Mouse (Mus musculus): ENCODE data around the gene Gm1604a. TPM values are rescaled to one million over a fixed set of nuclear protein-coding genes. Genes with fewer than 3 reads are reported as not detected.
"Not testable (repeated sequence)": the region's sequence is repeated elsewhere in the genome, so short reads cannot be mapped to it uniquely, and the experiment has no call there.

Gm1604a gene
- polyA plus RNA-seq, 1 experiment from 2014 or later = not detected

GRCm38 (mm10) chr17:6997778-6998490, 27.4 kb upstream of the Gm1604a start:
- not testable (repeated sequence) for H3K4me2 ChIP-seq (ENCODE audit: low read length); H3K36me3 ChIP-seq (ENCODE audit: control insufficient read depth, insufficient read depth, low read length); H3K9ac ChIP-seq (ENCODE audit: low read length); H3K9me3 ChIP-seq (ENCODE audit: control insufficient read depth, low read length); H3K4me3 ChIP-seq (ENCODE audit: control insufficient read depth in 1 of 2, insufficient read depth in 1 of 2, low read depth in 1 of 2, low read length in 2 of 2); H3K27me3 ChIP-seq (ENCODE audit: control insufficient read depth, insufficient read depth, low read length); ATAC-seq (ENCODE audit: insufficient number of reproducible peaks, insufficient read depth, low FRiP score, low read depth); H3K4me1 ChIP-seq (ENCODE audit: control insufficient read depth in 2 of 2, insufficient read depth in 2 of 2, low read length in 2 of 2); H3K27ac ChIP-seq (replicated peaks in 1 of 2; ENCODE audit: control insufficient read depth in 1 of 2, insufficient read depth in 1 of 2, low read depth in 2 of 2, low read length in 2 of 2)
- WGBS = no CpG with 5 or more reads among the region's 7 CpGs

DNA sequence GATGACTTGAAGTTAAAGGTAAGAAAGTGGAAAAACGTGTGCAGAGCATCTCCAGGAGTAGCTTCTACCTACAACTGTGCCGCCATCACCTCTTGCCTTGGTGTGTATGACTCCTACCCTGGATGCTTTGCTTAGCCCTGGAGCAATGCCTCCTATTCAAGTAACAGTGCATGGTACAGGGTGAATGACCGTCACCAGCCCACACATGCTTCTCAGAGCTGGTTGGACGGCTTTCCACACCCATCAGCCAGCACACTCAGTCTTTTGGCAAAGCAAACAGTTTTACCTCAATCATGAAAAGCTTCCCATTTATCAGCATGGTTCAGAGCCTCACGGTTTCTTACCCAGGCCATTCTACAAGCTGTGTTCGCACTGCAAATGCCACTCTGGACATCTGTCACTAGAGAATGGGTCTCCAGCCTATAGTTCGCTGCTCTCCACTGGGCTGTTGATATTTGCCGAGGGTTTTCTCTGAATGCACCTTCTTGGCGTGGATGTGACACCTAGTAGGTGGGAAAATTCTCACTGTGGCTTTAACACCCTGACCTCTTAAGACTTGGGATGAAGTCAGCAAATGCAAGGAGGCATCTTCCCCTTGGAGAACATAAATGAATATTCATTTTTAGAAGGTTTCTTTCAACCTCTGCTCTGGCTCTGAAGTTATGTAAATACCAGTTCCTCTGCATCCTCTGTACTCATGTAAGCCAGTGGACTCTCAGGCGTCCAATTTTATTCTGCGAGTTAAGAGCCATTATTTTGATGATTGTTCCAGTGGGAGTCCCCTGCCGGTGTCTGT, 23.4 kb upstream of the Gm1604a start:
- not testable (repeated sequence) for H3K9ac ChIP-seq (ENCODE audit: low read length); H3K9me3 ChIP-seq (ENCODE audit: control insufficient read depth, low read length); H3K4me2 ChIP-seq (ENCODE audit: low read length); H3K4me3 ChIP-seq (ENCODE audit: control insufficient read depth in 1 of 2, insufficient read depth in 1 of 2, low read depth in 1 of 2, low read length in 2 of 2); H3K36me3 ChIP-seq (ENCODE audit: control insufficient read depth, insufficient read depth, low read length); H3K27me3 ChIP-seq (ENCODE audit: control insufficient read depth, insufficient read depth, low read length); H3K27ac ChIP-seq (replicated peaks in 1 of 2; ENCODE audit: control insufficient read depth in 1 of 2, insufficient read depth in 1 of 2, low read depth in 2 of 2, low read length in 2 of 2); ATAC-seq (ENCODE audit: insufficient number of reproducible peaks, insufficient read depth, low FRiP score, low read depth); H3K4me1 ChIP-seq (ENCODE audit: control insufficient read depth in 2 of 2, insufficient read depth in 2 of 2, low read length in 2 of 2)
- WGBS = 73% methylated on average over 7 of the region's 12 CpGs

DNA sequence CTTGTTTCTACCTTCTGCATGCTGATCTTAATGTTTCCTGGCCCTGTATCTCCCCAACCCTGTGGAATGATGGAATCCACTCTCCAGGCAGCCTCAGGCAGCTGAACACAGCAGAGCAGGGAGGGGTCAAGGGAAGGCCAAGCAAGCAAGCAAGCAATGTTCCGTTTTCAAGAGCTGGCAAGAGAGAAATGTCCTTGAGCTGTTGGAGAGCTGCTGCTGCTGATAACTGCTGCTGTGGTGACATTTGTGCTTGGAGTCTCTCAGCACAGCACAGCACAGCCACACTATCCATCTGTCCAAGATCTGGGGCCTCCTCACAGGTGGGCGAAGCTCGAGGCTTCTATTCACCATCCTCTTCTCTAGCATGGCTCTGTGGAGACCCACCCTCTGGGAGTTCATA, 22.0 kb upstream of the Gm1604a start:
- H3K9ac ChIP-seq (ENCODE audit: low read length); H3K9me3 ChIP-seq (ENCODE audit: control insufficient read depth, low read length); H3K4me1 ChIP-seq (ENCODE audit: control insufficient read depth in 2 of 2, insufficient read depth in 2 of 2, low read length in 2 of 2); H3K27ac ChIP-seq (replicated peaks in 1 of 2; ENCODE audit: control insufficient read depth in 1 of 2, insufficient read depth in 1 of 2, low read depth in 2 of 2, low read length in 2 of 2); H3K36me3 ChIP-seq (ENCODE audit: control insufficient read depth, insufficient read depth, low read length); H3K4me2 ChIP-seq (ENCODE audit: low read length); H3K4me3 ChIP-seq (ENCODE audit: control insufficient read depth in 1 of 2, insufficient read depth in 1 of 2, low read depth in 1 of 2, low read length in 2 of 2); H3K27me3 ChIP-seq (ENCODE audit: control insufficient read depth, insufficient read depth, low read length): not testable (repeated sequence)
- WGBS = no CpG with 5 or more reads among the region's 3 CpGs
- ATAC-seq (ENCODE audit: insufficient number of reproducible peaks, insufficient read depth, low FRiP score, low read depth) = peak; percentile 62; the same call in 1 of the 2 replicates

DNA sequence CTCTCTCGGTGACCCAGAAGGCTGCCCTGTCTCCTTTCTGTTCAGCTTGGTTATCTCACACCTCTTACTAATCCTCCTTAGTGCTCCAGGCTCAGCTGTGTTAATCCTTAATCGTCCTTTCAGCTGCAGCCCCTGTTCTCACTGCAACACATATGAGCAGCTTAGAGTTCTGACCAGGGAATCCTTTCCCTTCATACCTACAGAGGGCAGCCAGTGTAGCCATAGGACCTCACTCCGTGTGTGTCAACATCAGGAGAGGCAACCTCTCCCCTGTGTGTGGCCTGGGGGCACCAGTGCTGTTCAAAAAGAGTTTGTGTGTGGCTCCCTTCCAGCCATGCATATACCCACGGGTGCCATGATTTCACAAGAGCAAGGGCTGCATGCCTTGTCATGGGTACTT, 19.7 kb upstream of the Gm1604a start:
- not testable (repeated sequence) for H3K9me3 ChIP-seq (ENCODE audit: control insufficient read depth, low read length); H3K36me3 ChIP-seq (ENCODE audit: control insufficient read depth, insufficient read depth, low read length); H3K9ac ChIP-seq (ENCODE audit: low read length); ATAC-seq (ENCODE audit: insufficient number of reproducible peaks, insufficient read depth, low FRiP score, low read depth); H3K27me3 ChIP-seq (ENCODE audit: control insufficient read depth, insufficient read depth, low read length); H3K27ac ChIP-seq (replicated peaks in 1 of 2; ENCODE audit: control insufficient read depth in 1 of 2, insufficient read depth in 1 of 2, low read depth in 2 of 2, low read length in 2 of 2); H3K4me1 ChIP-seq (ENCODE audit: control insufficient read depth in 2 of 2, insufficient read depth in 2 of 2, low read length in 2 of 2); H3K4me3 ChIP-seq (ENCODE audit: control insufficient read depth in 1 of 2, insufficient read depth in 1 of 2, low read depth in 1 of 2, low read length in 2 of 2); H3K4me2 ChIP-seq (ENCODE audit: low read length)
- 16% methylated on average over 2 of the region's 4 CpGs for WGBS

GRCm38 (mm10) chr17:7008885-7009284, 16.5 kb upstream of the Gm1604a start:
- not testable (repeated sequence) for H3K4me2 ChIP-seq (ENCODE audit: low read length); H3K4me3 ChIP-seq (ENCODE audit: control insufficient read depth in 1 of 2, insufficient read depth in 1 of 2, low read depth in 1 of 2, low read length in 2 of 2); H3K27me3 ChIP-seq (ENCODE audit: control insufficient read depth, insufficient read depth, low read length); H3K9me3 ChIP-seq (ENCODE audit: control insufficient read depth, low read length); ATAC-seq (ENCODE audit: insufficient number of reproducible peaks, insufficient read depth, low FRiP score, low read depth); H3K36me3 ChIP-seq (ENCODE audit: control insufficient read depth, insufficient read depth, low read length); H3K27ac ChIP-seq (replicated peaks in 1 of 2; ENCODE audit: control insufficient read depth in 1 of 2, insufficient read depth in 1 of 2, low read depth in 2 of 2, low read length in 2 of 2); H3K9ac ChIP-seq (ENCODE audit: low read length); H3K4me1 ChIP-seq (ENCODE audit: control insufficient read depth in 2 of 2, insufficient read depth in 2 of 2, low read length in 2 of 2)

GRCm38 (mm10) chr17:7009440-7009839, 15.9 kb upstream of the Gm1604a start:
- not testable (repeated sequence) for H3K36me3 ChIP-seq (ENCODE audit: control insufficient read depth, insufficient read depth, low read length); H3K27ac ChIP-seq (replicated peaks in 1 of 2; ENCODE audit: control insufficient read depth in 1 of 2, insufficient read depth in 1 of 2, low read depth in 2 of 2, low read length in 2 of 2); ATAC-seq (ENCODE audit: insufficient number of reproducible peaks, insufficient read depth, low FRiP score, low read depth); H3K4me3 ChIP-seq (ENCODE audit: control insufficient read depth in 1 of 2, insufficient read depth in 1 of 2, low read depth in 1 of 2, low read length in 2 of 2); H3K9ac ChIP-seq (ENCODE audit: low read length); H3K27me3 ChIP-seq (ENCODE audit: control insufficient read depth, insufficient read depth, low read length); H3K9me3 ChIP-seq (ENCODE audit: control insufficient read depth, low read length); H3K4me1 ChIP-seq (ENCODE audit: control insufficient read depth in 2 of 2, insufficient read depth in 2 of 2, low read length in 2 of 2); H3K4me2 ChIP-seq (ENCODE audit: low read length)
- no CpG with 5 or more reads among the region's 7 CpGs for WGBS

DNA sequence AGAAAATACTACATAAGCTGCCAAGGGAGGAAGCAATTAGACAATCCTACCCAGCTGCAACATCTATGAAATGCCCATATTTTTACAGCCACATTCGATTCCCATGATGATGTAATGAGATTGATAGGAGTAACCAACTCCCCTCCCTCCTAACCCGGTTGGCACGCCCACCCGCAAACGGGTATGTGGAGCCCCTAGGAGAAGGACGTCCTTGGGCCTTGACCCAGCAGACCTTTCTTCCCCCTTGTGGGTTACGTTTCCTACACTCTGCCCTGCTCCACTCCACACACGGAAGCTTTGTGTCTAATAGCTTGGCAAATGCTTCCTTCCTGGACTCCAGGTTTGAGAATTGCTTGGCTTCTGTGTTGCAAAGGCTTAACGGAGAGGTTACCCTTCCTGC, 15.5 kb upstream of the Gm1604a start:
- ATAC-seq (ENCODE audit: insufficient number of reproducible peaks, insufficient read depth, low FRiP score, low read depth); H3K4me2 ChIP-seq (ENCODE audit: low read length); H3K4me3 ChIP-seq (ENCODE audit: control insufficient read depth in 1 of 2, insufficient read depth in 1 of 2, low read depth in 1 of 2, low read length in 2 of 2); H3K9me3 ChIP-seq (ENCODE audit: control insufficient read depth, low read length); H3K4me1 ChIP-seq (ENCODE audit: control insufficient read depth in 2 of 2, insufficient read depth in 2 of 2, low read length in 2 of 2); H3K27me3 ChIP-seq (ENCODE audit: control insufficient read depth, insufficient read depth, low read length); H3K36me3 ChIP-seq (ENCODE audit: control insufficient read depth, insufficient read depth, low read length); H3K27ac ChIP-seq (replicated peaks in 1 of 2; ENCODE audit: control insufficient read depth in 1 of 2, insufficient read depth in 1 of 2, low read depth in 2 of 2, low read length in 2 of 2); H3K9ac ChIP-seq (ENCODE audit: low read length): not testable (repeated sequence)
- WGBS = 52% methylated on average over 4 of the region's 9 CpGs

Measured in heart, embryonic 14.5 days (tissue).